Mouse (Mus musculus) intestine, embryonic 16.5 days (tissue): ENCODE results near the gene Stt3b. TPM values are rescaled to one million over a fixed set of nuclear protein-coding genes. Genes with fewer than 3 reads are reported as not detected.

Experiments used
- ATAC-seq: fragments of 200-750 bp; cut with Nextera tagmentation; 2 replicates; pipeline ENCODE4 v1.8.0; 2017; ENCODE audit warnings: moderate TSS enrichment, moderate library complexity
- H3K27ac ChIP-seq: fragments of 300-500 bp; sonication (generic); 2 replicates; pipeline ENCODE4 v1.5.1; 2014; ENCODE audit warnings: mild to moderate bottlenecking, low read length
- H3K27me3 ChIP-seq: fragments of 300-500 bp; sonication (generic); replicated peaks from 2 replicates; pipeline ENCODE4 v1.6.1; 2014; ENCODE audit warnings: low read length, control low read depth, mixed read lengths; ENCODE audit not compliant: control insufficient read depth, insufficient read depth
- H3K36me3 ChIP-seq: fragments of 300-500 bp; sonication (generic); 2 replicates; pipeline ENCODE4 v1.6.1; 2014; ENCODE audit warnings: low read length, control low read depth; ENCODE audit not compliant: control insufficient read depth, insufficient read depth
- H3K4me1 ChIP-seq: fragments of 300-500 bp; sonication (generic); 2 replicates; pipeline ENCODE4 v1.6.1; 2014; ENCODE audit warnings: low read length, control low read depth, mixed read lengths; ENCODE audit not compliant: control insufficient read depth, insufficient read depth
- H3K4me2 ChIP-seq: fragments of 300-500 bp; sonication (generic); 2 replicates; pipeline ENCODE4 v1.6.1; 2014; ENCODE audit warnings: low read depth, low read length, control low read depth
- H3K4me3 ChIP-seq: fragments of 300-500 bp; sonication (generic); 2 replicates; pipeline ENCODE4 v1.5.1; 2014; ENCODE audit warnings: mild to moderate bottlenecking, low read length
- H3K9ac ChIP-seq: fragments of 300-500 bp; sonication (generic); 2 replicates; pipeline ENCODE4 v1.6.1; 2014; ENCODE audit warnings: low read depth, low read length
- H3K9me3 ChIP-seq: fragments of 300-500 bp; sonication (generic); 2 replicates; pipeline ENCODE4 v1.6.1; 2016; ENCODE audit warnings: low read length, control low read depth; ENCODE audit not compliant: control insufficient read depth
- WGBS: fragments of 180-500 bp; shearing (Covaris S2); extraction: QIAGEN DNeasy Blood & Tissue Kit; methylation state at CpG from one replicate; pipeline ENCODE4 v1.1.7; 2014; 5-methylcytosine and 5-hydroxymethylcytosine counted together
- polyA plus RNA-seq: library from polyadenylated mRNA; unstranded; fragments of >200 nt; fragmentation: Nextera tagmentation; extraction: Ambion mirVana; gene quantifications from 2 replicates; pipeline ENCODE4 v1.2.1, GENCODE M21; 2015

Gene Stt3b
- polyA plus RNA-seq, 1 experiment from 2014 or later = 108 TPM

- H3K9ac ChIP-seq = peak overlapping the region; percentile 99
- H3K9me3 ChIP-seq = no peaks in the 10 kb centered on the region
- peak overlapping the region; percentile 99 for H3K27ac ChIP-seq
- H3K27me3 ChIP-seq = no peaks in the 10 kb centered on the region
- ATAC-seq = peak; percentile 1
- peak overlapping the region; percentile 97 for H3K4me3 ChIP-seq
- H3K4me2 ChIP-seq = peak overlapping the region; percentile 54
- H3K4me1 ChIP-seq = peaks cover 19% of the 10 kb centered on the region
- no peaks in the 10 kb centered on the region for H3K36me3 ChIP-seq
- under 1% methylated on average over 65 of the region's 65 CpGs for WGBS
Observed at GRCm38 (mm10) chr9:115309381-115309971, 745 bp downstream of the Stt3b start.

GRCm38 (mm10) chr9:115308941-115309380, 1.3 kb downstream of the Stt3b start:
- no peak for ATAC-seq

GRCm38 (mm10) chr9:115308401-115308800, 1.8 kb downstream of the Stt3b start:
- Histone ChIP-seq H3K4me2 (peak overlapping the region; percentile 54), H3K9ac (peak overlapping the region; percentile 99), H3K27me3 (no peaks in the 10 kb centered on the region), H3K4me3 (peak overlapping the region; percentile 97), H3K4me1 (peaks cover 24% of the 10 kb centered on the region), H3K9me3 (no peaks in the 10 kb centered on the region), H3K27ac (no peak overlapping the region; the same call in 1 of the 2 replicates), H3K36me3 (no peaks in the 10 kb centered on the region)
- no peak for ATAC-seq
- WGBS = 10% methylated on average over 4 of the region's 4 CpGs

More at GRCm38 (mm10) chr9:115308941-115309380, 1.3 kb downstream of the Stt3b start:
- Histone ChIP-seq H3K4me2 (peak overlapping the region; percentile 54), H3K27me3 (no peaks in the 10 kb centered on the region), H3K9me3 (no peaks in the 10 kb centered on the region), H3K9ac (peak overlapping the region; percentile 99), H3K4me1 (peaks cover 20% of the 10 kb centered on the region), H3K27ac (peak overlapping the region; percentile 99), H3K36me3 (no peaks in the 10 kb centered on the region), H3K4me3 (peak overlapping the region; percentile 97)
- WGBS = under 1% methylated on average over 18 of the region's 18 CpGs

GRCm38 (mm10) chr9:115306202-115306601, 4.0 kb downstream of the Stt3b start:
- Histone ChIP-seq H3K36me3 (no peaks in the 10 kb centered on the region), H3K9me3 (no peaks in the 10 kb centered on the region), H3K27me3 (no peaks in the 10 kb centered on the region), H3K9ac (peak overlapping the region; percentile 44; the same call in 1 of the 2 replicates), H3K4me2 (peak overlapping the region; percentile 58), H3K27ac (no peak overlapping the region), H3K4me1 (peaks cover 33% of the 10 kb centered on the region), H3K4me3 (peak overlapping the region; percentile 39)
- WGBS = 12% methylated on average over 6 of the region's 6 CpGs
- ATAC-seq = no peak

- H3K27me3 ChIP-seq = no peaks in the 10 kb centered on the region
- no peak overlapping the region for H3K4me2 ChIP-seq
- WGBS = 65% methylated on average over 4 of the region's 4 CpGs
- no peaks in the 10 kb centered on the region for H3K9me3 ChIP-seq
- H3K27ac ChIP-seq = no peak overlapping the region
- ATAC-seq = no peak
- peaks cover 36% of the 10 kb centered on the region for H3K4me1 ChIP-seq
- H3K36me3 ChIP-seq = no peaks in the 10 kb centered on the region
- no peak overlapping the region for H3K4me3 ChIP-seq
- H3K9ac ChIP-seq = no peak overlapping the region
Observed at GRCm38 (mm10) chr9:115304149-115304548, 6.1 kb downstream of the Stt3b start.

- ATAC-seq = 0 out of 2 replicates have a peak, but pooled peaks have one; percentile 29
- Histone ChIP-seq H3K36me3 (no peaks in the 10 kb centered on the region), H3K4me3 (no peak overlapping the region), H3K27ac (no peak overlapping the region), H3K4me2 (no peak overlapping the region), H3K9me3 (no peaks in the 10 kb centered on the region), H3K4me1 (peaks cover 33% of the 10 kb centered on the region), H3K27me3 (no peaks in the 10 kb centered on the region), H3K9ac (no peak overlapping the region)
- WGBS = 91% methylated on average over 7 of the region's 7 CpGs
Observed at GRCm38 (mm10) chr9:115301593-115301992, 8.6 kb downstream of the Stt3b start.

- WGBS = 88% methylated on average over 6 of the region's 6 CpGs
- peak; percentile 29; the same call in 1 of the 2 replicates for ATAC-seq
Observed at GRCm38 (mm10) chr9:115301002-115301579, 9.1 kb downstream of the Stt3b start.

GRCm38 (mm10) chr9:115296738-115297137, 13.5 kb downstream of the Stt3b start:
- Histone ChIP-seq H3K36me3 (no peaks in the 10 kb centered on the region), H3K9me3 (no peaks in the 10 kb centered on the region)
- 74% methylated on average over 7 of the region's 7 CpGs for whole genome bisulfite sequencing

More at GRCm38 (mm10) chr9:115301002-115301579, 9.1 kb downstream of the Stt3b start:
- Histone ChIP-seq H3K27ac (no peak overlapping the region), H3K9me3 (no peaks in the 10 kb centered on the region), H3K4me3 (no peak overlapping the region), H3K4me2 (no peak overlapping the region), H3K4me1 (peaks cover 31% of the 10 kb centered on the region), H3K36me3 (no peaks in the 10 kb centered on the region), H3K9ac (no peak overlapping the region), H3K27me3 (no peaks in the 10 kb centered on the region)

GRCm38 (mm10) chr9:115293920-115294594, 16.2 kb downstream of the Stt3b start:
- Histone ChIP-seq H3K9me3 (no peaks in the 10 kb centered on the region), H3K27ac (no peak overlapping the region; the same call in 1 of the 2 replicates), H3K9ac (no peak overlapping the region), H3K36me3 (no peaks in the 10 kb centered on the region), H3K4me2 (no peak overlapping the region), H3K27me3 (no peaks in the 10 kb centered on the region), H3K4me1 (peaks cover 16% of the 10 kb centered on the region), H3K4me3 (no peak overlapping the region)
- peak; percentile 43 for ATAC-seq
- 80% methylated on average over 10 of the region's 10 CpGs for WGBS

More at GRCm38 (mm10) chr9:115296738-115297137, 13.5 kb downstream of the Stt3b start:
- no peak for ATAC-seq
- Histone ChIP-seq H3K27ac (no peak overlapping the region), H3K9ac (no peak overlapping the region), H3K4me1 (peaks cover 21% of the 10 kb centered on the region), H3K27me3 (no peaks in the 10 kb centered on the region), H3K4me3 (no peak overlapping the region), H3K4me2 (no peak overlapping the region)
